Mouse (Mus musculus): ENCODE results near the gene Gm11639. TPM values are rescaled to one million over a fixed set of nuclear protein-coding genes. Genes with fewer than 3 reads are reported as not detected.
A peak's percentile ranks its signal among the peaks of the same experiment; 100 is the strongest.

Gene Gm11639
- polyA plus RNA-seq, 1 experiment: 0.02 TPM

DNA sequence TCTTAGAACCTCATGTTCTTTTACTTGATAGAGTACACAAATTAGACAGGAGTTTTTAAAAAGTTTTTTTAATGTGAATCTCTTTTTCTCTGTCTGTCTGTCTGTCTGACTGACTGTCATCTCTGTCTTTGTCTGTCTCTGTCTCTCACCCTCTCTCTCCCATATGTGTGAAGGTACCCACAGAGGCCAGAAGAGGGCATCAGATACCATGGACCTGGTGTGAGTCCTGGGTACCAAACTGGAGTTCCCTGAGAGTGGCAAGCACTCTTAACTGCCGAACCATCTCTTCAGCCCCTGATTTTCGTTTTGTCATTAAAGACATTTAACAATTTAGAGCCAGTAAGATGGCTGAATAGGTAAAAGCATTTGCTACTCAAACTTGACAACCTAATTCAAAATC lies 21.6 kb downstream of the Gm11639 start:
- Histone ChIP-seq H3K27me3 (ENCODE audit: control insufficient read depth, insufficient read depth, low read length) (no peaks in the 10 kb centered on the region), H3K4me3 (replicated peaks; ENCODE audit: insufficient read depth, low read depth, low read length) (no peak overlapping the region), H3K27ac (ENCODE audit: insufficient read depth, low read length) (no peak overlapping the region), H3K4me1 (ENCODE audit: control insufficient read depth, insufficient read depth, low read length) (no peaks in the 10 kb centered on the region)
- no peak for DNase-seq
- 61% methylated on average over 2 of the region's 2 CpGs for WGBS
- TF ChIP-seq POLR2A (IDR thresholded peaks at IDR 0.05; ENCODE audit: borderline replicate concordance, insufficient read depth, low read length) (no peak), CTCF (IDR thresholded peaks at IDR 0.05; ENCODE audit: borderline replicate concordance, insufficient read depth, low read depth, low read length) (no peak)

GRCm38 (mm10) chr11:104744995-104745568 lies 59.6 kb downstream of the Gm11639 start:
- H3K27ac ChIP-seq (ENCODE audit: insufficient read depth, low read length): no peak overlapping the region
- H3K4me1 ChIP-seq (ENCODE audit: control insufficient read depth, insufficient read depth, low read length): no peaks in the 10 kb centered on the region
- H3K4me3 ChIP-seq (replicated peaks; ENCODE audit: insufficient read depth, low read depth, low read length): no peak overlapping the region
- H3K27me3 ChIP-seq (ENCODE audit: control insufficient read depth, insufficient read depth, low read length): no peaks in the 10 kb centered on the region
- no peak for DNase-seq
- 88% methylated on average over 9 of the region's 9 CpGs for WGBS
- TF ChIP-seq CTCF (IDR thresholded peaks at IDR 0.05; ENCODE audit: borderline replicate concordance, insufficient read depth, low read depth, low read length) (no peak), POLR2A (IDR thresholded peaks at IDR 0.05; ENCODE audit: borderline replicate concordance, insufficient read depth, low read length) (no peak)

DNA sequence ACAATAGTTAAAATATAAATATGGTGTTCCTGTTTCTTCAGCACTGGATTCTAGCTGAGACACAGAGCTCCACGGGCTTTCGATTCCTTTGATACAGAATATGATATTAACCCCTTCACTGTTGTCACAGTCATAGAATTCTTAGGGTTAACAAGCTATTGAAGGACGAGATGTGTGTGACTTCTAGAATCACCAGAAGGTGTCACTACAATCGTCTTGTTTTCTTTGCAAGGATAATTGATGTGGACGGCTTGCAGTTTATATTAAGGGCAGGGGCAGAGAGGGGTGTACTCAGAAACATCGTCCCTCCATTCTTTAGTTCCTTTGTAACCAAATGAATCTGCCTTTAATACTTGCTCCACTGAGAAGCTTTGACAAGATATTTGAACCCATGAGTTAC lies 80.3 kb downstream of the Gm11639 start:
- H3K27ac ChIP-seq (ENCODE audit: insufficient read depth, low read length): no peak overlapping the region
- WGBS: 30% methylated on average over 6 of the region's 6 CpGs

GRCm38 (mm10) chr11:104767068-104767467 lies 81.6 kb downstream of the Gm11639 start:
- no peak overlapping the region for H3K4me3 ChIP-seq (replicated peaks; ENCODE audit: insufficient read depth, low read depth, low read length)
- DNase-seq: no peak
- H3K27me3 ChIP-seq (ENCODE audit: control insufficient read depth, insufficient read depth, low read length): no peaks in the 10 kb centered on the region
- no peak for TF ChIP-seq CTCF (IDR thresholded peaks at IDR 0.05; ENCODE audit: borderline replicate concordance, insufficient read depth, low read depth, low read length)
- no peak for TF ChIP-seq POLR2A (IDR thresholded peaks at IDR 0.05; ENCODE audit: borderline replicate concordance, insufficient read depth, low read length)
- WGBS: 21% methylated on average over 1 of the region's 1 CpGs
- no peaks in the 10 kb centered on the region for H3K4me1 ChIP-seq (ENCODE audit: control insufficient read depth, insufficient read depth, low read length)
- H3K27ac ChIP-seq (ENCODE audit: insufficient read depth, low read length): no peak overlapping the region

More for the DNA sequence above, 80.3 kb downstream of the Gm11639 start:
- Histone ChIP-seq H3K27me3 (ENCODE audit: control insufficient read depth, insufficient read depth, low read length) (no peaks in the 10 kb centered on the region), H3K4me3 (replicated peaks; ENCODE audit: insufficient read depth, low read depth, low read length) (no peak overlapping the region), H3K4me1 (ENCODE audit: control insufficient read depth, insufficient read depth, low read length) (no peaks in the 10 kb centered on the region)
- DNase-seq: no peak
- no peak for TF ChIP-seq POLR2A (IDR thresholded peaks at IDR 0.05; ENCODE audit: borderline replicate concordance, insufficient read depth, low read length)
- no peak for TF ChIP-seq CTCF (IDR thresholded peaks at IDR 0.05; ENCODE audit: borderline replicate concordance, insufficient read depth, low read depth, low read length)

- H3K27ac ChIP-seq (ENCODE audit: insufficient read depth, low read length): no peak overlapping the region
- TF ChIP-seq CTCF (IDR thresholded peaks at IDR 0.05; ENCODE audit: borderline replicate concordance, insufficient read depth, low read depth, low read length) (peak; percentile 75), POLR2A (IDR thresholded peaks at IDR 0.05; ENCODE audit: borderline replicate concordance, insufficient read depth, low read length) (no peak)
- H3K4me3 ChIP-seq (replicated peaks; ENCODE audit: insufficient read depth, low read depth, low read length): no peak overlapping the region
- WGBS: 9% methylated on average over 5 of the region's 5 CpGs
- DNase-seq: peak; percentile 5 to 22
- H3K27me3 ChIP-seq (ENCODE audit: control insufficient read depth, insufficient read depth, low read length): no peaks in the 10 kb centered on the region
- H3K4me1 ChIP-seq (ENCODE audit: control insufficient read depth, insufficient read depth, low read length): no peaks in the 10 kb centered on the region
Observed at GRCm38 (mm10) chr11:104768072-104768471, 82.6 kb downstream of the Gm11639 start.

GRCm38 (mm10) chr11:104778796-104779195 lies 93.3 kb downstream of the Gm11639 start:
- H3K4me1 ChIP-seq (ENCODE audit: control insufficient read depth, insufficient read depth, low read length): no peaks in the 10 kb centered on the region
- TF ChIP-seq CTCF (IDR thresholded peaks at IDR 0.05; ENCODE audit: borderline replicate concordance, insufficient read depth, low read depth, low read length) (no peak), POLR2A (IDR thresholded peaks at IDR 0.05; ENCODE audit: borderline replicate concordance, insufficient read depth, low read length) (no peak)
- 8% methylated on average over 2 of the region's 2 CpGs for WGBS

GRCm38 (mm10) chr11:104944723-104945122 lies 259.2 kb downstream of the Gm11639 start:
- H3K27me3 ChIP-seq (ENCODE audit: control insufficient read depth, insufficient read depth, low read length): no peaks in the 10 kb centered on the region
- TF ChIP-seq CTCF (IDR thresholded peaks at IDR 0.05; ENCODE audit: borderline replicate concordance, insufficient read depth, low read depth, low read length) (no peak), POLR2A (IDR thresholded peaks at IDR 0.05; ENCODE audit: borderline replicate concordance, insufficient read depth, low read length) (no peak)
- 77% methylated on average over 2 of the region's 2 CpGs for WGBS
- no peak for DNase-seq
- H3K4me3 ChIP-seq (replicated peaks; ENCODE audit: insufficient read depth, low read depth, low read length): no peak overlapping the region
- no peak overlapping the region for H3K27ac ChIP-seq (ENCODE audit: insufficient read depth, low read length)
- H3K4me1 ChIP-seq (ENCODE audit: control insufficient read depth, insufficient read depth, low read length): no peaks in the 10 kb centered on the region

More at GRCm38 (mm10) chr11:104778796-104779195, 93.3 kb downstream of the Gm11639 start:
- Histone ChIP-seq H3K27me3 (ENCODE audit: control insufficient read depth, insufficient read depth, low read length) (no peaks in the 10 kb centered on the region), H3K27ac (ENCODE audit: insufficient read depth, low read length) (no peak overlapping the region), H3K4me3 (replicated peaks; ENCODE audit: insufficient read depth, low read depth, low read length) (no peak overlapping the region)
- no peak for DNase-seq

DNA sequence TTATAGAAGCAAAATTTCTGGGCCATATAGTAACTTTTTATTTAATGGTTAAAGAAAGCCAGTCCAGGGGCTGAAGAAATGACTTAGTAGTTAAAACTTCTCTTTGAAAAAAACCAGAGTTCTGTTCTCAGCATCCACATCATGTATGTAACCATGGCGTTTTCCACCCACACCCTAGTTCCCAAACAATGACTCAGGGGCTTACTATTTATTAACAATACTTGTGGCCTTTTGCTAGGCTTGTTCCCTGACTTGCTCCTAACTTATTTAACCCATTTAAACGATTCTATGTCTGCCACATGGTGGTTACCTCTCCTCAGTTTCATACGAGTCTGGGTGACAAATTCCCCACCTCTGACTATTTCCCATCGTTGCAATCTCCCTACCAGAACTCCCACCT lies 266.8 kb downstream of the Gm11639 start:
- no peak for TF ChIP-seq CTCF (IDR thresholded peaks at IDR 0.05; ENCODE audit: borderline replicate concordance, insufficient read depth, low read depth, low read length)
- no peak for TF ChIP-seq POLR2A (IDR thresholded peaks at IDR 0.05; ENCODE audit: borderline replicate concordance, insufficient read depth, low read length)
- Histone ChIP-seq H3K4me1 (ENCODE audit: control insufficient read depth, insufficient read depth, low read length) (no peaks in the 10 kb centered on the region), H3K27ac (ENCODE audit: insufficient read depth, low read length) (no peak overlapping the region), H3K4me3 (replicated peaks; ENCODE audit: insufficient read depth, low read depth, low read length) (no peak overlapping the region), H3K27me3 (ENCODE audit: control insufficient read depth, insufficient read depth, low read length) (no peaks in the 10 kb centered on the region)
- DNase-seq: no peak
- WGBS: 59% methylated on average over 4 of the region's 4 CpGs
